Mouse (Mus musculus) granulocyte monocyte progenitor cell, adult 5-6 weeks (primary cell): ENCODE measurements at regions not wholly inside any gene's neighbourhood (a gene's known extent, or its start where the extent isn't known, plus 50 kb on each side); places are given as distances from the start of the nearest gene placed in this dataset.

ENCODE experiments used
- ATAC-seq: replicated peaks from 2 replicates; pipeline ENCODE4 v1.8.0; 2016; ENCODE audit warnings: mild to moderate bottlenecking, moderate TSS enrichment, inconsistent platforms; ENCODE audit not compliant: poor library complexity, severe bottlenecking

DNA sequence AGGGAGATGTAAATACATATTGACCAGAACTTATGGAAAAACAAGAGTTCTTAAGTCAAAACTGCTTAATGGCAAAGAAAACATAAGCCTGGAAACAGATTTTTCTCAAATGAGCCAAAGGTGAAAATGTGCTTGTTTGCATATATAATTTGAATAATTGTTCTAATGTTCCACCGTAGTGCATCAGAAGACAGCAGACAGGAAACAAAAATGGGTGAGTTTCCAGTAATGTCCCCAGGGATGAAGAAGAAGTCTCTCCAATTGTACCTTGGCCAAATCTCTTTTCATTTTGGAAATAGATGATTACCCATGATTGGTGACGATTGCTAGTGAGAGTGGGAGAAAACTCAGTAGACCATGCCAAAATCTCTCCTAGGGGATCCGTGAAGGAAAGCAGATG lies 58.3 kb upstream of the Zpld1 start:
- no peak for ATAC-seq
